Mouse (Mus musculus) embryo, embryonic 10.5 days (tissue): ENCODE data around the gene Rnf225.
"Not testable (repeated sequence)": the region's sequence is repeated elsewhere in the genome, so short reads cannot be mapped to it uniquely, and the experiment has no call there.

Experiments
- DNase-seq: peaks from one replicate; pipeline ENCODE4 v3.0.0-alpha.2; 2015; ENCODE audit warnings: low spot score

Gene Rnf225

DNA sequence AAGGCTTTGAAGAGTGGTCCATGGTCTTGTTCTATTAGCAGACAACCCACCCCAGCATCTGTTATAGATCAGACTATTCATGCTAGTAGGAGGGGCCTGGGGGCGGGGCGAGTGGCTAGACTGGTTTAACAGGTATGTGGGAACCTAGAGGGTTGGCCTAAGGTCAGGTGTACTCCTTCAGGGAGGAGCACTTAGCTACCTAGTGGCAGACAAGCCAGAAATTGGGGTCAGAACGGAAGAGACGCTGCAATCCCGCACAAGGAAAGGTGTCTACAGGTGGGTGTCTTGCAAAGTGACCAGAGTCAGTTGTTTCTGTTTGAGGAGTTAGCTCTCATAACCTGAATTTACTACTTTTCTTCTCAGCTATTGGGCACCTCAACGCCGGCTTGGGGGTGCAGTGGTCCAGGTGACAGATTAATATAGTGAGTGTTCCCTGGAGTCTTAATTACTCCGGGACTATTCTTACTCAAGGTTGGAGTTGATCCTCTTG lies at the start of gene Rnf225:
Gene Rnf225, plus strand, starts transcription at position 226 of the 490 bp plus-strand sequence.
- DNase-seq: peak; percentile 58

DNA sequence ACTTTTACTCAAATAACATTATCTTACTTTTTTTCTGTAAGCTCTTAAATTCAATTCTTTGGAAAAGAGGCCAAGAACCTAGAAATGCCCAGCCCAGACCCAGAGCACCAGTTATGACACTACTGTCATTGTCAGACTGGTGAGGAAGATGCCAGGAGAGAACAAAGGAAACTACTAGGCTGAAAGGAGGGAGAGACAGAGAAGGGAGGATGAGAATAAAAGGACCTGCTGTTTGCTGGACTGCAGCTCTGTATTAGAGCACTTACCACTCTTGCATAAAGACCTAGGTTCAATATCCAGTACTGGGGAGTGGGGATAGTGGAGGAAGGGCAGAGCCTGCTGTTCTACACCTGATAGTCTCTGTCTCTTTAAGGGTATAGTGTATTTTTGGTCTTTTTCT lies 47.2 kb upstream of the Rnf225 start:
- DNase-seq: no peak

DNA sequence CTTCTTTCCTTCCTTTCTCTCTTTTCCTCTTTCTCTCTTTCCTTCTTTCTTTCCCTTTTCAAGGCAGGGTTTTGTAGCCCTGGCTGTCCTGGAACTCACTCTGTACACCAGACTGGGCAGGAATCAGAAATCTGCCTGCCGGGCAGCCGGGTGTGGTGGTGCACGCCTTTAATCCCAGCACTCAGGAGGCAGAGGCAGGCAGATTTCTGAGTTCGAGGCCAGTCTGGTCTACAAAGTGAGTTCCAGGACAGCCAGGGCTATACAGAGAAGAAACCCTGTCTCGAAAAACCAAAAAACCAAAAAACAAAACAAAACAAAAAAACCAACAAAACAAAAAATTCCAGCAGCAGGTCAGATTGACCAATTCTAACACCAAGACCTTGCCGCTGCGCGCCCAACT lies 46.7 kb upstream of the Rnf225 start:
- DNase-seq: not testable (repeated sequence)

DNA sequence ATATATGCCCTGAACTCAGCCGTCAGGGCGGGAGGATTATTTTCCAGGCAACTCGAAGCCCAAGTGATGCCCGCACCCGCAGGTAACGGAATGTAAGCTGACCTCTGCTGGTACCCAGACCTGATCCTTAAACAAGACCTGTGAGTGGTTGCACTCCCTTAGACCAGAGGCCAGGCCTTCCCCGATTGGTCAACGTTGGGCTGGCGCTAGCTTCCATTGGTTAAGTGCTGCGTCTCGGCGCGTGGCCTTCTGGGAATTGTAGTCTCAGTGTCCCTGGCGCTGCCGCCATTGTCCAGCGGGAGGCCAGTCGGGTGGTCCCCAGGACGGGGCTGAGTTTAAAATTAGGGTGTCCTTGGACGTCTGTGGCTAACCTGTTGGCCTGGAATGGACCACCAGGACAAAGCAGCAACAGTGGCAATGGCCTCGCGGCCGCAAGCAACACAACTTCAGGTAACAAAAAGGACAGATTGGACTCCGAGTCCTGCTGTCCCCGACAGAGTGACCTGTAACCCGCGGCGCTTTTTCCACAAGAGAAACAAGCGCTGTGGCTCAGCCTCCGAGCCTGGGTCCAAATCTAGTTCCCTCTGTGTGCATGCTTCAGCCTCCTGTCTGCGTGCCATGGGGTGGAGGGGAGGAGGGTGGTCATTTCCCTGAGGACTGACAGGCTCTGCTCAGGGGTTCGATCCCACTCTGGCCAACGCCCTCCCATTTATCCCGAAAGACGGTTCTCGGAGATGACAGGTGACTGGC lies 46.1 kb upstream of the Rnf225 start, which contains the start of gene Zfp128:
Gene Zfp128, plus strand, starts transcription at position 267 of the 750 bp plus-strand sequence.
- DNase-seq: peak; percentile 99

DNA sequence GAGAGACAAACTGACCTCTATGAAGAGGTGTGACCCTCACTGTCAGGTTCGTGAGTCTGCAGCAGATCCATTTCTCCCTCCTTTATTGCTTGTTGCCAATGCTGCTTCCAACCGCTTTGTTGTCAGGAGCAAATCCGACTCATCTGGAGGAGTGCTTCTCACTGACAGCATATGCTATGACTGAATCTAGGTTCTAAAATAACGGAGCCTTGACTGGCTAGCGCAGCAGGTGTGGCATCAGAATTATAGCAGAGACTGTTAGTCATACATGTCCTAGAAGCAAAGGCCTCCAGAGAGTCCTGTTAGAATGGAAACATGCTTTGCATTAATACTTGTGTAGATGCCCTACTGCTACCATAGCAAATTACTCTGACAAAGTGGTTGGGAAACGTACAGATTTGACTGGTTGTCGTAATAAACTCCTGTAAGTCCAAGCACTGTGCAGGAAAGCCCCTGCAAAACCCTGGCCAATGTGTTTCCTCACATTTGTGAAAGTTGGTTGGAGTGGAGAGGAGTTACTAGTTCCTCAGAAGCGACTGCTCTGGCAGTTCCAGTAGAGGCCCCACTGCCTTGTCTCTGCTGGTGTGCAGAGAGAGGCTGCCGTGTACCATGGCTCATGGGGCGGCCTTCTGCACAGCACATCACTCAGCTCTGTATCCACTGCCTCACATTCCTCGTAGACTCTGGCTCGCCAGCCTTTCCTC lies 40.5 kb upstream of the Rnf225 start:
- no peak for DNase-seq

DNA sequence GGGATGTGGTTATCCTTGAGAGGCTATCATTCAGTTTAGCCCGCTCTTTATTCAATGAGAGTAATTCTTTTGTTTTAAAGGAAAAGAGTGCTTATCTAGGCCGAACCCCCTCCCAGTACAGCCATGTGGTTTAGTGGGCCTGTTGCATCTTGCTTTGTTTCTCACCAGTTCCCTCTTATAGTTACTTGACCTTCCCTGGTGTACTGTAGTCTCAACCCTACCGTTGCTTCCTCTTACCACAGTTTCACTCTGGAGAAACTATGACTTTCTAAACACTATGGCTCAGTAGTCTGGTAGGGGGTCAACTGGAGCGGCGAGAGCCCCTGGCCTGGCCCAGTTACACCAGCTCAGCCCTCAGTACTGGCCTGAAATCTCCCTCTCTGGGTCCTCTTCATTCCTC lies 39.6 kb upstream of the Rnf225 start:
- no peak for DNase-seq

DNA sequence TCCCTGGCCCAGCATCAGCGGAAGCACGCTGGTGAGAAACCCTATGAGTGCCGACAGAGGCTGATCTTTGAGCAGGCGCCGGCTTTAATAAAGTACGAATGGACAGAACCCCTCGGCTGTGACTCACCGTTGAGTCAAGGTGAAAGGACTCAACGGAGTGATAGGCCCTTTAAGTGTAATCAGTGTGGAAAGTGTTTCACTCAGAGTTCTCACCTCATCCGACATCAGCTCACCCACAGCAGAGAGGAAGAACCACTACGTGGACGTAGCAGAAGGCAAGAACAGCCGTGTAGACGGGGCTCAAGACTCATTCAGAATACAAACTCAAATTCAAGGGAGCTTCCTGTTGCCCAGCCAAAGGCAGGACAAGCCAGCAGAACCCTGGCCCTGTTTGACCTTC lies 36.3 kb upstream of the Rnf225 start:
- DNase-seq: no peak

DNA sequence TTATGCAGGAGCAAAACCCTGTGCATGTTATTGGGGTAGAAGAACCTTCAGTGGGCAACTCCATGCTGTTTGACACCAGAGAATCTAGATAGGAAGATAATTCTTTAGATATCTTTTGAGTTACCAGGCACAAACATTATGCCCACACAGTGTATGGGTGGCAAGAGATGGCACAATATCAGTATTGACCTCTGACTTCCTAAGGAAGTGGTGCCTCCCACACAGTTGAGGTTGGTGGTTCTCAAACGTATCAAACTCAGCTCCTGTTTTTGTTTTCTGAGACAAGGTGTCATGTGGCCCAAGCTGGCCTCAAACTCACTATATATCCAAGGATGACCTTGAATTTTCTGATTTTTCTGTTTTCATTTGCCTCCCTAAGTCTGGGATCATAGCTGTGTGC lies 35.9 kb upstream of the Rnf225 start:
- DNase-seq: no peak

DNA sequence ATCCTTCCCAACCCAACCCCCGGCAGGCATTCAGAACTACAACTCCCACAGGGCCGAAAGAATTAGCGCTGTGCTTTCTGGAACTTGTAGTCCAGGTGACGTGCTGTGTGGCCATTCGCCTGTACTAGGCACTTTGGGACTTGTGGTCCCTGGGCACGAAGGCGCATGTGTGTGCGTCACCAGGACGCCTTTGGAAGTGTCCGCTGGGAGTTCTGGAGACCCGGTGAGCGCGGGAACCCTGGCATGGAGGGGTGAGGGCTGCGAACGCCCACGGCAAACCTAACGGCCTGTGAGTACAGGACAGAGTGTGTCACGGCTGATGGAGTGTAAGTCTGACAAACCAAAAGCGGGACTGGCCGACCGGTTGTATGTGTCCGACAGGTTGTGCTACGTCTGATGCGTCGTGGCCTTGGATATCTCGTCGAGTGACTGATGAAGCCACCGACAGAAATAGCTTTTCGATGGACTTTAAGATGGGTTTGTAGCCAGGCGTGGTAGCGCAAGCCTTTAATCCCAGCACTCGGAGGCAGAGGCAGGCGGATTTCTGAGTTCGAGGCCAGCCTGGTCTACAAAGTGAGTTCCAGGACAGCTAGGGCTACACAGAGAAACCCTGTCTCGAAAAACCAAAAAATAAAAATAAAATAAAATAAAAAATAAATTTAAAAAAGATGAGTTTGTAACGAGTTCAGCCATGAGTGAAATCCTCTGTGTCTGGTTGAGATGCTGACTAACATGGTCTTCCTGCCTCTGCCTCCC lies 29.4 kb upstream of the Rnf225 start, which contains the start of gene Zscan22:
Gene Zscan22, plus strand, starts transcription at position 161 of the 756 bp plus-strand sequence.
- peak; percentile 98 for DNase-seq

DNA sequence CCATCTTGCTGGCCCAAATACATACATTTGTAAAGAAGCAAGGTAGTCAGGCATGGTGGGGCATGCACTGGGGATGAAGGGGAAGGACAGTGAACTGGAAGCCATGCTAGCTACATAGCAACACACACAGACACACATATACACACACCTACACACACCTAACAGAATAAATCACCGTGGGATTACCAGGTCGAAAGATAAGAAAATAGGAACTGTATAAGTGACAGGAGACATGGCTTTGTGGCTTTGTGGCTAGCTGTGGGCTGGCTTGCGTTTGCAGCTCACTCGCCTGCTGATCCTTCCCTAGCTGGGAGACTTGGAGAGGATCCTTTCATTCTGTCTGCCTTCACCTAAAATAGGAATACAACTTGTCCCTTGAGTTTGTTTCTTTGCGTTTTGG lies 25.7 kb upstream of the Rnf225 start:
- no peak for DNase-seq

DNA sequence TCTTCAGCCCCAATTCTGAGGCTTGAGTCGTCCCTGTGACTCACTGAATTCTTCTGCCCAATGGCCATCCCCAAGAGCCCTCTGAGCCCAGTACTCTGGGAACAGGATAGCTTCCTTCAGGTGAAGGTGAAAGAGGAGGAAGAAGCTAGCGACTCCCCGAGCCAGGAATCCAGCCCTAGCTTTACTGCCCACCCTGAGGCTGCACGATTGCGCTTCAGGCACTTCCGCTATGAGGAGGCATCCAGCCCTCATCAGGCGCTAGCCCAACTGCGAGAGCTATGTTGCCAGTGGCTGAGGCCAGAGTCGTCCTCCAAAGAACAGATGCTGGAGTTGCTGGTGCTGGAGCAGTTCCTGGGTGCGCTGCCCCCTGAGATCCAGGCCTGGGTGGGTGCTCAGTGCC lies 23.6 kb upstream of the Rnf225 start:
- no peak for DNase-seq

DNA sequence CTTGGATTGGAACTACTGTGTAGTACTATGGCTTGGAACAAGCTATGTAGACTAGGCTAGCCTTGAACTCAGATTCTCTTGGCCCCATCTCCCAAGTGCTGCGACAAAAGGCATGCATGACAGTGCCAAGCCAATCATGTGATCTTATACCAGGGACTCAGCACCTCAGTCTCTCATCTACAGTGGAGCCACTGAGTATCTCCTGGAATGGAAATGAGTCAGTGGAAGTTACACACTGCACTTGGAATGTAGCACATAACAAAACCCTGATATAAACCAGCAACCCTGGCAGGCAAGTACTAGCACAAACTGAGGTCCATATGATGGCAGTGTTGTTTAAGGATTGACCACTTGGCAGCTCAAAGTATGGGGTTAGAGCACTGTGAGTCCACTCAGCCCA lies 22.1 kb upstream of the Rnf225 start:
- DNase-seq: no peak

DNA sequence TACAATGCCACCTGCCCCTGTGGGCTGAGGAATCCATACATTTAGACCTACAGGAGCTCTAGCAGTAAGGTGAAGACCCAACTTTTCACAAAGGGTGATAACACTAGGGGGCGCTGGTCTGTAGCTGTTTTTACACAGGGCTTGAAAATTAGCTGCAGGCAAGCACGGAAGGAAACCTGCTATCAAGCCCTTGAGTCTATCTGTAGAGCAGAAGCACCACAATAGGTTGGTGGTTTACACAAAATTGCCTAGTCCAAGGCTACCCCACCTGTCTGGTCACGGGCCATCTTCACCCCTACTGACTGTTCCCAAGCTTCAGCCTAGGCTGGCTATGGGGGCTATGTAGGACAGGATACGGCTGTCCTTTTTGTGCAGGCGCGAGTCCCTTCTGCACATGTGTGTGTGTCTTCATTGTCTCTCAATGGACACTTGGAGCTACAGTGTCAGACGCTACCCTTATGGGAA lies 17.7 kb upstream of the Rnf225 start:
- DNase-seq: peak; percentile 89

DNA sequence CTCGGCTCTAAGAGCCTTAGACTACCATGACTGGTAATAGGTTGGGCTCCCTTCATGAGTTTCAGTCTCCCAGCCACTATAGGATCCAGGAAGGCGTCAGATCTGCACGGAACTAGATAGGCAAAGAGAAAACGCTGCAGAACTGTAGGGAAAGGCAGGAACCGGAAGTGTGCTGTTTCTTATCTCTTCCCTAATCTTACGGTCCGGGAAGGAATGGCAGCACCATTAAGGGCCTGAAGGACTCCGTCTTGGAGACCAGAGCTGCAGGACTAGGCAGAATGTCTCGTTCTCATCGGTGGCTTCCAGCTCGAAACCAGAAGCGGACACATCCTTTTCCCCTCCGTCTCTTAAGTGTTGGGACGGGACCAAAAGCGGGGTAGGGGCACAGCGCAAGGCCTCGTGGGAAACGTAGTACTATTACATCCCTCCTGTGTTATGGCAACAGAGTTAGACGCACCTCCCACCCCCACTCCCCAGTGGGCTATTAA lies 17.0 kb upstream of the Rnf225 start:
- DNase-seq: peak; percentile 86

DNA sequence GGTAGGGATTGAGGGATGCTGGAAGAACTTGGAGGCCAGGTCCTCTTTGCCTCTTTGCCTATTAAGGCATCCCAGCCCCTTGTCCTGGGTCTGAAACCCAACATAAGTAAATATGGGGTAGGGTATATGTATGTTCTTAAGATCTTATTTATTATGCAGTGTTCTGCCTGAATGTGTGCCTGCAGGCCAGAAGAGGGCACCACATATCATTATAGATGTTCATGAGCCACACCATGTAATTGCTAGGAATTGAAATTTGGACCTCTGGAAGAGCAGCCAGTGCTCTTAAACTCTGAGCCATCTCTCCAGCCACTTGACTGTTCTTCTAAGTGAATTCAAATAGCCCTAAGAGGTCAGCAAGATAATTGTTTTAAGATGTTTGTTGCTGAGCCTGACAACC lies 13.7 kb upstream of the Rnf225 start:
- DNase-seq: peak; percentile 41

DNA sequence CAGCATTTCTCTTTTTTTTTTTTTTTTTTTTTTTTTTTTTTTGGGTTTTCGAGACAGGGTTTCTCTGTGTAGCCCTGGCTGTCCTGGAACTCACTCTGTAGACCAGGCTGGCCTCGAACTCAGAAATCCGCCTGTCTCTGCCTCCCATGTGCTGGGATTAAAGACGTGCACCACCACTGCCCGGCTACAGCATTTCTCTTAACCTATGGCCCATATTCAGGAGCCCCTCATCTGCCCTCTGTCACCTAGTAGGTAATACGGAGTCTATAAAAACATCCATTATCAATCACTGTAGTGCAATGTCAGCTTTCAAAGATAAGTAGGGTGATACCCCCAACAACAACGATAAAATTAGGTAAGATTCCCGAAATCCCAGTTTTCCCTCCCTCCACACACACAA lies 6.7 kb upstream of the Rnf225 start:
- not testable (repeated sequence) for DNase-seq

DNA sequence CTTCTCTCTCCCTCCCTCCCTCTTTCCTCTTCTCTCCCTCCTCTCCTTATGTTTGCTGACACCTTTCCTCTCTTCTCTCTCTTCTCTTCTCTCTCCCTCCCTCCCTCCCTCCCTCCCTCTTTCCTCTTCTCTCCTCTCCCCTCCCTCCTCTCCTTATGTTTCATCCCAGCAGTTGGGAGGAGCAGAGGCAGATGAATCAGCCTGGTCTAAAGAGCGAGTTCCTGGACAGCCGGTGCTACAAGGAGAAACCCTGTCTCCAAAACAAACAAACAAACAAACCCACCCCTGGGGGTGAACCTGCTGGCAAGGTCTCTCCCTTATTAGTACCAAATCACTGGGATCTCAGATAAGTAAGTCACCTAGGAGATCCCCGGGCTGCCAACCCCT lies 5.9 kb upstream of the Rnf225 start:
- no peak for DNase-seq

DNA sequence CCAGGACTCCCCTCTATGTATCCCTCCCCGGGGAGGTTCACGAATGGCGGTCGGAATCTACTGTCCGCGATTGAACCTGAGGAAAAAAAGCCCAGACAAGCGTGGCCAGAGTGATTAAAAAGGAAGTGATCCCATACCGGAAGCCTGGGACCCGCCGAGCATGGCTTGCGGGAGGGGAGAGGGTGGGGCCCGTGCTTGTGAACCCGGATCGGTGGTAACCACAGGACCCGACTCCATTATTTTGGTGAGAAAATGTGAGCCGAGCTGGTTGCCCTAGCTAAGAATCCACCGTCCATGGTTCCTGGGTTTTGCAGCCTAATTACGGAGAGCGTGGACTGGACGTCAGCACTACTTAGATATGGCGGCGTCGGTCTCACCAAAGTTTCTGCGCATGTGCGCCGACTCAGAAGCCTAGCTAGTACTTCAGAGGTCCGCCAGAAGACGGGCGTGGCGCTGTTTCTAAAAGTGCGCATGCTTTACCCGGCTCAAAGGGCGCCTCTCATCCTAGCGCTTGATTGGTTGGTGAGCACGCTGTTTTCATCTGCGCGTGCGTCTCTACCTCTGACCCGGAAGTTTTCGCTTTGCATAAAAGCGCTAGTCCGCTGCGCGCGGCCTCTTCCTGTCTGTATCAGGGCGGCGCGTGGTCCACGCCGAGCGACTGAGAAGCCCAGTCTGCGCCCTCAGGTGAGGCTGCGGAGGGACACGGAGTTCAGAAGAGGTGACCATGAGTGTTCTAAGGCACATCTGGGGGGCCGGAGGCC lies 5.3 kb upstream of the Rnf225 start, which contains the start of gene Rps5:
Gene Rps5, plus strand, starts transcription at position 586 of the 761 bp plus-strand sequence.
- DNase-seq: peak; percentile 100

DNA sequence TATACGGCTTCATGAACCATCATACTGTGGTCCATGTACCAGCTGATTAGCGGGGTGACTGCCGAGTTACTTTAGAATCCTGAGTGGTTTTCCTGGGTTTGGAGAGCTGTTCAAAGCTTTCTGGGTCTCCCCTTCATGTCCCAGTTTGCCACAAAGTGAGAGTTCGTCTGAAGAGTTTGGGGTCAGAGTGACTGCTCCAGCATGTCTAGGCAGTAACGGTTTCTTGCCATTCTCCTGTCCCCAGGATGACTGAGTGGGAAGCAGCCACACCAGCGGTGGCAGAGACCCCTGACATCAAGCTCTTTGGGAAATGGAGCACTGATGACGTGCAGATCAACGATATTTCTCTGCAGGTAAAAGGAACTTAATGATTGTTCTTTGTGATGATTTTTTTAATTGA lies 4.5 kb upstream of the Rnf225 start:
- DNase-seq: no peak

DNA sequence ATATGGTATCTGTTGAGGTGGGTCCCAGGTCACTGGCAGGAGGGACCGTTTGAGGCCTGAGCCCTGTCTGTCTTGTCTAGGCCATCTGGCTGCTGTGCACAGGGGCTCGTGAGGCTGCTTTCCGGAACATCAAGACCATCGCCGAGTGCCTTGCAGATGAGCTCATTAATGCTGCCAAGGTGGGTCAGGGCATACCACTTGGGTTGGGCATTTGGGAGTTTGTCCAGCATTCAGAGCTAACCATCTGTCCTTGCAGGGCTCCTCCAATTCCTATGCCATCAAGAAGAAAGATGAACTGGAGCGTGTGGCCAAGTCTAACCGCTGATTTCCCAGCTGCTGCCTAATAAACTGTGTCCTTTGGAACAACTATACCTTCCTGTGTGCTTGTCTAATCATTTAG lies 900 bp upstream of the Rnf225 start:
- DNase-seq: no peak
